Mouse (Mus musculus) heart, embryonic 10.5 days (tissue): ENCODE measurements at regions not wholly inside any gene's neighbourhood (a gene's known extent, or its start where the extent isn't known, plus 50 kb on each side); places are given as distances from the start of the nearest gene placed in this dataset.

Experiments used
- DNase-seq: peaks from one replicate; pipeline ENCODE4 v3.0.0-alpha.2; 2017; ENCODE audit warnings: low spot score
- H3K27ac ChIP-seq: fragments of 300-500 bp; sonication (generic); 2 replicates; pipeline ENCODE4 v1.5.1; 2016; ENCODE audit warnings: mild to moderate bottlenecking
- H3K27me3 ChIP-seq: fragments of 300-500 bp; sonication (generic); 2 replicates; pipeline ENCODE4 v1.6.1; 2016; ENCODE audit warnings: mild to moderate bottlenecking; ENCODE audit not compliant: poor library complexity, insufficient read depth, severe bottlenecking
- H3K36me3 ChIP-seq: fragments of 300-500 bp; sonication (generic); 2 replicates; pipeline ENCODE4 v1.6.1; 2016; ENCODE audit warnings: mild to moderate bottlenecking, moderate library complexity
- H3K4me1 ChIP-seq: fragments of 300-500 bp; sonication (generic); 2 replicates; pipeline ENCODE4 v1.6.1; 2016; ENCODE audit warnings: mild to moderate bottlenecking
- H3K4me3 ChIP-seq: fragments of 300-500 bp; sonication (generic); 2 replicates; pipeline ENCODE4 v1.5.1; 2016; ENCODE audit warnings: mild to moderate bottlenecking, moderate library complexity
- H3K9me3 ChIP-seq: fragments of 300-500 bp; sonication (generic); 2 replicates; pipeline ENCODE4 v1.6.1; 2016; ENCODE audit warnings: mild to moderate bottlenecking, moderate library complexity
- WGBS: fragments of 180-500 bp; shearing (Covaris S2); methylation state at CpG from one replicate; pipeline ENCODE4 v1.1.7; 2016; 5-methylcytosine and 5-hydroxymethylcytosine counted together

DNA sequence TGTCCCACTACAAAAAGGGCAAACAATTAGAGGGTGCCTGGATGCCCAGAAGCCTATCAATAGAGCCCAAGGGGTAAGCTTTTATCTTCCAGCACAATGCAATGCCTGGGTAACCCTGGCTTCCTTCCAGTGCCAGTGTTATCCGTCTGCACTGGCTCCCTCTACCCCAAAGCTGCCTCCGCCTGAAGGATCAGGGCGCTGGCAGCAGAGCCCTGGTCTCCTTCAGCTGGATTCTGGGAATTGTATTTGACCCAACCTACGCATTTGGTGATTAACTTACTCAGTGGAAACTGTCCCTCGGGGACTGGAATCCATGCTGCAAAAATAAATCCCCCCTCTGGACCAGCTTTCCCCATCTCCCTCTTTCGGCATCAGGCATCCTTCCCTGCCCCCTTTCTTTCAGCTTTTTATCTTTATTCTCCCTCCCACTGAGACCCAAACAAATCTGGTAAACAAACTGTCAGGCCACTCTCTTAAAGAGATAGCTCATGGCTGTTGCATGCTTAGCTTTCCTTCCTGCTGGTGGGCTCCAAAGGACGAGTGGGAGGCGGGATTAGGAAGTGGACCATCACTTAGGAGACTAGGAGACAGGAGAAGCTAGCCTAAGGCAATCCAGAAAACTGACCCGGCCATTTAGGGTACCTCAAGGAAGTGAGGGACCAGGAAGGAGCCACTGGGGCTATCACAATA, 111.5 kb upstream of the Haao start:
- no peaks in the 10 kb centered on the region for H3K9me3 ChIP-seq
- no peak overlapping the region for H3K4me3 ChIP-seq
- DNase-seq: no peak
- no peaks in the 10 kb centered on the region; the same call in 1 of the 2 replicates for H3K27me3 ChIP-seq
- H3K27ac ChIP-seq: peak overlapping the region; percentile 74; the same call in 1 of the 2 replicates
- no peaks in the 10 kb centered on the region for H3K36me3 ChIP-seq
- H3K4me1 ChIP-seq: peaks cover 92% of the 10 kb centered on the region
- 30% methylated on average over 9 of the region's 9 CpGs for WGBS

DNA sequence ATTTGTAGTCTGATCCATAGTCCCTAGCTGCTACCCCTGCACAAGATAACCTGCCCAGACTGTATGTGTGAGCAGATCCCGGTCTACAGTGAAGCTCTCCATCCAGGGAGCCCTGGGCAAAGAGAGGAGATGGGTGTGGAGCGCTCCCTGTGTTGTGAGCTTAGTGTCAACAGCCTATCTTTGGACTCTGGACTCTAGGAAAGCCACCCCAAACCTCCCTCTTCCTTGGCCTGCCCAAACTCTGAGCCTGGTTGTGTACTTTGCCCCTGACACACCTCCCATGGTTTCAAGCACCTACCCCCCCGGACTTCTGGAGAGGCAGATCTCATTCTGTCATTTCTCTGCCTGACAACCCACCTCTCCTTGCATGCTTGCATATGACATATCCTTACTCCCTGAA, 110.9 kb upstream of the Haao start:
- no peaks in the 10 kb centered on the region for H3K9me3 ChIP-seq
- DNase-seq: no peak
- 68% methylated on average over 3 of the region's 3 CpGs for WGBS
- H3K27me3 ChIP-seq: no peaks in the 10 kb centered on the region
- peak overlapping the region; percentile 75 for H3K27ac ChIP-seq
- no peak overlapping the region for H3K4me3 ChIP-seq
- H3K36me3 ChIP-seq: no peaks in the 10 kb centered on the region
- peaks cover 93% of the 10 kb centered on the region for H3K4me1 ChIP-seq

DNA sequence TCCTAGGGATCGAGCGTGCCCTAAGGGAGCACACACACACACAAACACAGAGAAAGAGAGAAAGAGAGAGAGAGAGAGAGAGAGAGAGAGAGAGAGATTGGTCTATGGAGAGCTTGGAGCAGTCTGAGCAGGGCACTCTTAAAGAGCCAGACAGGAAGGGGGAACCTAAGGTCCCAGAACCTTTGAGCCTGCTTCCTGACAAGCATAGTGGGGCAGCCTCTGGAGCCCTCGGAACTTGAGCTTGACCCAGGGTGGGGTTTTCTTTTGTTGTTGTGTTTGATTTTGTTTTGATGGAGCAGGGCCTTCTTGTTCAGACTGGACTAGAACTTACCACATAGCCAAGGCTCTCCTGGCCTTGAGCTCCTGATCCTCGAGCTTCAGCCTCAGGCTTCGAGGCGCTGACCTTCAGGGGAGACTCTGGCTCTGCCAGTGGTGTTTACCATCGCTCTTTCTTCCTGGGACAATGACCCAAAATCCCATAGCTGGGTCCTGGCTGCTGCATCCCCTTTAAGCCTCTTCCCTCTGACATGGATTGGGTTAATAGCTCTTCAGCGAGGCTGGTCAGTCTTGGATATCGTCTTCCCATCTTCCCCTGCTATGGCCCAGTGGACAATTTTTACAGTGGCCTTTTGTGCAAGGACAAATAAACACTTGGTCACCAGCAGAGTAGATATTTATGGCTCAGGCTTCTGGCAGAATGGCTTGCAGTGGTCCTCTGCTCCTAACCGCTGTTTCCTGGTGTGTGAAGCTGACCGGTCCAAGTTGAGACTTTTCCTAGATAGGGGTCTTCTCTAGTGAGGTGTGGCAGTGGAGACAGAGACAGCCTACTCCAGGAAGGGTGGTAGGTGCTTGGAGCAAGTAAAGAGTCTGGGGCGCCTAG, 110.1 kb upstream of the Haao start:
- Histone ChIP-seq H3K4me1 (peaks cover 92% of the 10 kb centered on the region), H3K4me3 (no peak overlapping the region), H3K36me3 (no peaks in the 10 kb centered on the region), H3K9me3 (no peaks in the 10 kb centered on the region), H3K27ac (peak overlapping the region; percentile 75), H3K27me3 (no peaks in the 10 kb centered on the region)
- no peak for DNase-seq
- 55% methylated on average over 10 of the region's 12 CpGs for WGBS

DNA sequence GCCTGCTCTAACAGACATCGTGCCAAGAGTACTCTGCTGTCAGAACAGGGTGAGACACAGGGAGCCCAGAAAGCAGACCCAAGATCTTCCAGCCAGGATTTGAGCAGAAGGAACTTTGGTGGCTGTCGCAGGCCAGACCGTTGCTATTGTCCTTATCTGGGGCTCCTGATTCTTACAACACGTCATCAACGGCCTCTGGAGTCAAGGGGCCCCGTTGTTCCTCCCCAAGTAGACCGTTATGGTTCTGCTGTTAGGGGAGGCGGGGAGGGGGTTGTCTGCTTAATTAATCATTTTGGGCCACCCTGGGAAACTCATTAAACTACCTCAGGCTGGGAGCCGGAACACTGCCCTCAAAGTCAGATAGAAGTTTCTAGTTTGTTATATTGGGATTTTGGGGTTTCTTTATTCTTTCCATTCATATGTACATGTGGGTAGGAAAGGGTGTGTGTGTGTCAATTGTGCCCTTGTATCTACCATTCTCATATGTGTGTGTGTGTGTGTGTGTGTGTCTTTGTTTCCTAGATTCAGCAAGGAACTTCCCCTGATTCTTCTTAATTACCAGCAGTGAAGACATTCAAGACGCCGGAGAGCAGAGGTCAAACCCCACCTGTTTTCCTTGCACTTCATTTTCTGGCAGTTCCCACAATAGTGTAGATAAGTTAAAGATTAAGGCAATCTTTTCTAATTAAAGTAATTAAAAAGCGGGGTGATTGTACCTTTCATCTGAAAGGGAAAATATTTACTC, 109.2 kb upstream of the Haao start:
- peaks cover 84% of the 10 kb centered on the region for H3K4me1 ChIP-seq
- no peak for DNase-seq
- no peak overlapping the region for H3K4me3 ChIP-seq

DNA sequence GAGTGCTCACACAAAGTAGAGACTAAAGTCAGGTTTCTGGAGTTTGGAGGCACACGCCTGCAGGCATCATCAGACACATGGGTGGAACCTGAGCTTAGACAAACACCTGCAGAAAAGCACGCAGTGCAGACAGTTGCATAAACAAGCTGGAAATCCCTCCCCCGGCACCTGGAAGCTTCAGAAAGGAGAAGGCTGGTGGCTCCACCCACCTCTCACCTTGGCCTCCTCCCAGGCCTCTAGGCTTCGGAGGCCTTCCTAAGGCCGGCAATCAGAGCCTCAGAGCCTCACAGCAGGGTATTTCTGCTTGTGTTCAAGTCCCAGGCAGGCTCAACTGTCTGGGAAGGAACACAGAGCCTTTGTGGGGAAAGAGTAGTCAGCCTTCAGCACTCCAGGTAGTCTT, 108.2 kb upstream of the Haao start:
- peaks cover 84% of the 10 kb centered on the region for H3K4me1 ChIP-seq
- no peaks in the 10 kb centered on the region for H3K27me3 ChIP-seq
- 60% methylated on average over 5 of the region's 5 CpGs for WGBS
- no peak overlapping the region for H3K4me3 ChIP-seq
- no peaks in the 10 kb centered on the region for H3K9me3 ChIP-seq
- no peak for DNase-seq
- no peaks in the 10 kb centered on the region for H3K36me3 ChIP-seq
- H3K27ac ChIP-seq: peak overlapping the region; percentile 86

More for the DNA sequence above, 109.2 kb upstream of the Haao start:
- Histone ChIP-seq H3K27ac (peak overlapping the region; percentile 86), H3K36me3 (no peaks in the 10 kb centered on the region), H3K27me3 (no peaks in the 10 kb centered on the region), H3K9me3 (no peaks in the 10 kb centered on the region)
- WGBS: 25% methylated on average over 12 of the region's 12 CpGs

DNA sequence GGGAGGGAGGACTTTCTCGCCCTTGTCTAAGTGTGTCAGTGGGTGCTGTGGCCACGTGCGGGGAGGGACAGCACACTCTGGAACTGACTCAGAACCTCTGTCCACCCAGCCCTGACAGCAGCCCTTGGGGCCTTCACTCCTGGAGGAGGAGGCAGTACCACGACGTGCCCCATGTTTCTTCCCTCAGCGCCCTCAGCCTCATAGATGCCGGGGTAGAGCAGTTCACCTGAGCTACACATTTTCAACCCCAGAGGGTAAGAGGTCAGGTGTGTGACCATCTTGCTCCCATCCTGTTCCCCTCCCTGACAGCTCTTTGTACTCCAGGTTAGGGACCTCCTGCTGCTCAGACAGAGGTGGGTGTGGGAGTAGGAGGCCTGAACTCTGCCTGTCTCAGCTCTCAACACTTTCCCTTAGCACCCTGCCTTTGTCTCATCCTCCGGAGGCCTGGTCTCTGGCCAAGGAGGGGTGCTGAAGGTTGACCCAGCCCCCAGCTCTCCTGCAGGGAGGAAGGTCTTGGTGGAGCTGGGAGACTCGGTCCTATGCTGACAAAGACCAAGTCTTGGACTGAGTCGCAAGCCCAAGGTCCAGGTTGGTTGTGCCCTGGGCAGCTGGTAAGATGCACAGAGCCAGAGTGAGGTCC, 107.4 kb upstream of the Haao start:
- peaks cover 84% of the 10 kb centered on the region for H3K4me1 ChIP-seq
- WGBS: 65% methylated on average over 10 of the region's 10 CpGs
- no peaks in the 10 kb centered on the region for H3K36me3 ChIP-seq
- no peak overlapping the region for H3K4me3 ChIP-seq
- no peaks in the 10 kb centered on the region for H3K27me3 ChIP-seq
- H3K27ac ChIP-seq: peak overlapping the region; percentile 86
- H3K9me3 ChIP-seq: no peaks in the 10 kb centered on the region
- DNase-seq: no peak

DNA sequence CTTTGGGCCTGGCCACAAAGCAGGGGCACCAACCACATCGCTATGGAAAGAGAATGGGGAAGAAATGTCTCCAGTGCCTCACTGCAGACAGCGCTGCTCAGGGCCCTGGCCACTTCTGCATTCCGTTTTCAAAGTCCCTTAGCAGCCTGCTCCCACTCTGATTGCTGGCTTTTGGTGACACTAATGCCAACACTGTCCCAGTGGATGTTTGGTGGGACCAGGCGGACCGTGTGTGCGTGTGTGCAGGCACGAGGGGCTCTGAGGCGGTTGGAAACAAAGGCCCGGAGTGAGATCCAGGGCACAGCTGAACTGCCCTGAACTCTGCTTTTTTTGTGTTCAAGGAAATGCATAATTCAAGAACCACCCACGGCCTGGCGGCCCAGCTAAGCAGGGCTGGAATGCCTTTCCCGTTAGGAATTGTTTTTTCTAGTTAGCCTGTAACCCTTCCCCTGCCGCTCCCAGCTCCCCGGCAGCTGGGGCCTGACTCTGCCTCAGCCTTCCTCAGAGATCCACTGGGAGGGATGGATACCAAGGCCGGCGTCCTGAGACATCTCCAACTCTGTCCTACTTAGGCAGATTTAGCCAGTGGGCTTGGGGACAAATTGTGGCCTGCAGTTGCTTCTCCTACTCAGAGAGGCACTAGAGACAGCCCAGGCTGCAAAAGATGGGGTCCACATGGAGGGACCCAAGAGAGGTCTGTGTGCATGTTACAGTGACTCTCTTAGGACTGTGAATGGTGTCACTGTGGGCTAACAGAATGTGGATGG, 106.7 kb upstream of the Haao start:
- Histone ChIP-seq H3K27me3 (no peaks in the 10 kb centered on the region), H3K36me3 (no peaks in the 10 kb centered on the region), H3K4me1 (peaks cover 78% of the 10 kb centered on the region), H3K27ac (peak overlapping the region; percentile 86), H3K4me3 (no peak overlapping the region), H3K9me3 (no peaks in the 10 kb centered on the region)
- no peak for DNase-seq
- 25% methylated on average over 16 of the region's 16 CpGs for WGBS

DNA sequence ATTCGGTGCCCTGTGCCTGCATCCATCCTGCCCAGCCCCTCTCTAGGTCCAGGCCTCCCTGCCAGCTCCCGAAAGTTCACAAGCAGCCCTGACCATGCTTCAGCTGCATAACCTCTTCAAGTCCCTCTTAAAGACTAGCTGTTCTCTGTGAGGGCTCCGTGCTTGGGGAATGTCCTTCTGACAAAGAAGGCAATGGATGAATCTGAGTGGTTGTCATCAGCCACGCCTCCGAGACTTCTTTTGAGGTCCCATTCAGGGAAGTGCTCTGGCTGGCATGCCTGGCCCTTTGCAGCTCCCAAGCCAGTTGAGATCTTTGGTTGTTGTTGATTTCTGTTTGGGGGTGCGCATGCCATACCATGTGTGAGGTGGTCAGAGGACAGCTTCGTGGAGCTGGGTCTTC, 105.9 kb upstream of the Haao start:
- H3K4me3 ChIP-seq: no peak overlapping the region
- no peaks in the 10 kb centered on the region for H3K36me3 ChIP-seq
- 54% methylated on average over 7 of the region's 7 CpGs for WGBS
- peaks cover 70% of the 10 kb centered on the region for H3K4me1 ChIP-seq
- H3K27me3 ChIP-seq: no peaks in the 10 kb centered on the region
- no peak for DNase-seq
- no peaks in the 10 kb centered on the region for H3K9me3 ChIP-seq
- peak overlapping the region; percentile 86 for H3K27ac ChIP-seq

DNA sequence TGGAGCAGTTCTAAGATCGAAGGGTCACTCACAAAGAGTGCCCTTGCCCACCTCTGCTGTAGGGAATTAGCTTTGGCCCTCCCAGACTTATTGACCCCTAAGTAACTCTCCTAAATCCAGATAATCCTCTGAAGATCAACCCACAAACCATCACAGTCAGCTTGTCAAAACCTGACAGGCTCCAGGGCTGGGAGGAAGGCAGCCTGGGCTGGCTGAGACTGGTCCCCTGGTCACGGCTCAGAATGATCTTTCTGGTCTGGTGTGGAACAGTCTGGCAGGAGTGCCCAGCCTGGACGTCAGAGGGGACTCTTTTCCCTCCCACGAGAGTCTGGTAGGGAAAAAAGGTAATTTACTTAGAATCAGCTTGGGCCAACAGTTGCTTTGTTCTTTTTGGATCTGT, 99.0 kb upstream of the Haao start:
- H3K27me3 ChIP-seq: no peaks in the 10 kb centered on the region
- peak overlapping the region; percentile 70; the same call in 1 of the 2 replicates for H3K27ac ChIP-seq
- 39% methylated on average over 4 of the region's 4 CpGs for WGBS
- DNase-seq: no peak
- H3K4me3 ChIP-seq: no peak overlapping the region
- no peaks in the 10 kb centered on the region for H3K9me3 ChIP-seq
- H3K36me3 ChIP-seq: no peaks in the 10 kb centered on the region
- peaks cover 22% of the 10 kb centered on the region for H3K4me1 ChIP-seq

DNA sequence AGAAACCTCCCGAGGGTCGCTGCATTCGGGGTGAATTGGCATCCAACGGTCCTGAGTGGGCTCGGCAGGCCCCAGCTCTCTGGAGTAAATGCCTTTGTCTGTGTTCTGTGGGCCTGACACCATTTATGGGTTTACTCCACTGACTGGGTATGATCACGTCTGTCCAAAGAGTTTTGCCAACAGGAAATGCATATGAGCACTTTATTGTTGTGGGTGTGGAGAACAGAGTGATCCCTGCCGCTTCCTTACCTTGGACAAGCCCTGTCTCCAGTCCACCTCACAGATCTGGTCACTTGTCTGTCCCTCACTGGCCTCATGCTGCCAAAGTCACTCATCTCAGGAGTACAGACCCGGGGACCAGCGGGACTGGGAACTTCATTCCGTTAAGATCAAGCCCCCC, 91.6 kb upstream of the Haao start:
- H3K4me3 ChIP-seq: no peak overlapping the region
- 78% methylated on average over 10 of the region's 10 CpGs for WGBS
- no peak for DNase-seq
- no peaks in the 10 kb centered on the region for H3K36me3 ChIP-seq
- no peaks in the 10 kb centered on the region for H3K9me3 ChIP-seq
- peaks cover 18% of the 10 kb centered on the region for H3K4me1 ChIP-seq
- H3K27me3 ChIP-seq: no peaks in the 10 kb centered on the region
- peak overlapping the region; percentile 17 for H3K27ac ChIP-seq

DNA sequence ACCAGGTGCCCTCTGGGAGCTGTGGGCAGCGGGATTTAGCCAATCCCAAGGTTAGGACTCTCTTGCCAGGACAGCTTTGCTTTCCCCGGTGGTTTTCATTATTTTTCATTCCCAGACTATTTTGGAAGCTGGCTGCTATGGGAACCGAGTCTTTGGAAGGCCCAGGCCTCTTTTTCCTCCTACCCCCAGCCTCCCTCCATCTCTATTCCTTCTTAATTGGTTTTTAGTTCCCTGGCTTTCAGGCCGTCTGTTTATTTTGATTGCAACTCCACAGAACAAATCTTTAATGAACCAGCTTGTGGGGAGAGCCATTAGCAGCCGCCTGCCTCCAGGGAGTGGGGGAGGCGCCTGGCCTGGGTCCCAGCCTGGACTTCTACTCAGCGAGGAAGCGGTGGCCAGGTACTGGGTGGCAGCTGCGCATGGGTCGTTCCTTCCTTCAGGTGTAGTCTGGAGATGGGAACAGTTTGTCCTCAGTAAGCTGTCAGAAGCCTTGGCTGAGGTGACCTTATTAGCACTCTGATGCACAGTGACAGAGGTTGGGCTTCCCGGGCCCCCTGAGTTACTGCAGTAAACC, 91.0 kb upstream of the Haao start:
- Histone ChIP-seq H3K27ac (peak overlapping the region; percentile 17), H3K36me3 (no peaks in the 10 kb centered on the region), H3K9me3 (no peaks in the 10 kb centered on the region), H3K4me1 (peaks cover 18% of the 10 kb centered on the region), H3K4me3 (no peak overlapping the region), H3K27me3 (no peaks in the 10 kb centered on the region)
- WGBS: 60% methylated on average over 11 of the region's 11 CpGs
- DNase-seq: no peak

DNA sequence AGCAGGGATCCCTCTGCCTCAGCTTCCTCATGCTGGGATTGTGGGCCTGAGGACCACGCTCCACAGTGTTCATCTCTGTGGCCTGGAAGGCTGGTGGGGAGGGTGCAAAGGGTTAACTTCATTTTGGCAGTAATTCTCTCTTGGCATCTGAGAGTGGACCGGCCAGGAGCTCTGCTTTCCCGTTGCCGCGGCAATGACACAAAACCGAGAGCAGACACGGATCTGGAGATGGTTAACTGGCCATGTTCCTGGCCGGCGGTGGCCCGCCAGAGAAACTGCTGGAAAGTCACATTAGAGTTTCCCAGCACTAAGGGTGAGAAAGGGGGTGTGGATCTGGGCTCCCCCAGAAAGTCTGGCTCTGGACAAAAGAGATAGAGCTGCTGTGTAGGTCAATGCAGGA, 89.8 kb upstream of the Haao start:
- H3K36me3 ChIP-seq: no peaks in the 10 kb centered on the region
- H3K4me1 ChIP-seq: peaks cover 18% of the 10 kb centered on the region
- H3K4me3 ChIP-seq: no peak overlapping the region
- peak overlapping the region; percentile 36; the same call in 1 of the 2 replicates for H3K27ac ChIP-seq
- DNase-seq: no peak
- H3K27me3 ChIP-seq: no peaks in the 10 kb centered on the region
- 35% methylated on average over 10 of the region's 10 CpGs for WGBS
- H3K9me3 ChIP-seq: no peaks in the 10 kb centered on the region
